Mouse (Mus musculus) urinary bladder, postnatal 10 days (tissue): ENCODE data around the gene Grin2d.

Experiments used
- DNase-seq: peaks from one replicate; pipeline ENCODE4 v3.0.0; 2022; ENCODE audit warnings: low spot score

Grin2d gene

GRCm38 (mm10) chr7:45897258-45897757, 19.1 kb upstream of the Grin2d start:
- no peak for DNase-seq

- DNase-seq, result peak; percentile 88
Measured at GRCm38 (mm10) chr7:45896517-45897257, 18.5 kb upstream of the Grin2d start, which contains the start of the genes Syngr4 and Tmem143. TSS of gene Syngr4 (minus strand) at chr7:45896714. TSS of gene Tmem143 (plus strand) at chr7:45896941.

GRCm38 (mm10) chr7:45895931-45896516, 17.8 kb upstream of the Grin2d start:
- no peak for DNase-seq

GRCm38 (mm10) chr7:45892651-45893050, 14.5 kb upstream of the Grin2d start:
- no peak for DNase-seq

GRCm38 (mm10) chr7:45887246-45887645, 9.1 kb upstream of the Grin2d start:
- no peak for DNase-seq

GRCm38 (mm10) chr7:45881011-45881410, 2.8 kb upstream of the Grin2d start:
- DNase-seq, result no peak

- DNase-seq, result no peak
Measured at GRCm38 (mm10) chr7:45880531-45880930, 2.4 kb upstream of the Grin2d start.

- no peak for DNase-seq
Measured at GRCm38 (mm10) chr7:45876895-45877294, 1.3 kb downstream of the Grin2d start.

GRCm38 (mm10) chr7:45873061-45873947, 4.9 kb downstream of the Grin2d start:
- no peak for DNase-seq

GRCm38 (mm10) chr7:45872624-45873023, 5.6 kb downstream of the Grin2d start, which contains the start of gene Kdelr1:
TSS of gene Kdelr1 (plus strand) at chr7:45872772.
- peak; percentile 70 for DNase-seq

- no peak for DNase-seq
Measured at GRCm38 (mm10) chr7:45870282-45871058, 7.7 kb downstream of the Grin2d start.

- no peak for DNase-seq
Measured at GRCm38 (mm10) chr7:45869787-45870186, 8.4 kb downstream of the Grin2d start.

- DNase-seq, result no peak
Measured at GRCm38 (mm10) chr7:45869107-45869670, 9.0 kb downstream of the Grin2d start.

GRCm38 (mm10) chr7:45867871-45868270, 10.3 kb downstream of the Grin2d start:
- DNase-seq, result no peak

- peak; percentile 65 for DNase-seq
Measured at GRCm38 (mm10) chr7:45865925-45866910, 12.0 kb downstream of the Grin2d start.

GRCm38 (mm10) chr7:45864435-45864834, 13.7 kb downstream of the Grin2d start:
- DNase-seq, result no peak

- no peak for DNase-seq
Measured at GRCm38 (mm10) chr7:45862804-45863203, 15.4 kb downstream of the Grin2d start.

GRCm38 (mm10) chr7:45859008-45859407, 19.2 kb downstream of the Grin2d start:
- DNase-seq, result no peak

- no peak for DNase-seq
Measured at GRCm38 (mm10) chr7:45856950-45857901, 21.0 kb downstream of the Grin2d start.
